Mouse (Mus musculus) liver, adult 2 months (tissue): ENCODE measurements around the gene Skor1.

Experiments used
- CTCF ChIP-seq: fragments of 200-500 bp; IDR thresholded peaks from 2 replicates; pipeline ENCODE4 v1.5.1; 2011; ENCODE audit warnings: low read depth, low read length, control low read depth
- POLR2A ChIP-seq: fragments of 200-500 bp; IDR thresholded peaks from 2 replicates; pipeline ENCODE4 v1.6.1; 2011; ENCODE audit warnings: low read length, control low read depth; ENCODE audit not compliant: insufficient read depth; ENCODE audit errors: extremely low read depth

DNA sequence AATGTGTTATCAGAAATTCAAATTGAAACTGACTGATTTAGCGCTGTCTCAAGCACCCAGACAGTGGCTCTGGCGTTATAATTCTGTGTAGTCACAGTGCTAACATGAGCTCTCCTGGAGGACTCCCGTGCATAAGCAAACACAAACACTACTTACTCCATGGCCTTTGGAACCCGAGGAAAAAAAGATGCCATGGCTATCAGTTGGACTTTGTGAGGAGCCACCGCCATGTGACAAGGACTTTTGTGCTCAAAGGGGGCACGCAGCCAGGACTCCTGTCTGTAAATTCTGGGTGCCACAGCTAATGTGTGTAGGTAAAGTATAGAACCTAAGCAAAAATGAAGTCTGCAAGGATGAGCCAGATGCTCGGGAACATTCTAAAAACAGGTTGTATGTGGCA, 36.5 kb upstream of the Skor1 start:
- no peak for TF ChIP-seq CTCF
- no peak for TF ChIP-seq POLR2A
